ENCODE assay signal across 14 mouse cellular contexts in the genomic region with DNA sequence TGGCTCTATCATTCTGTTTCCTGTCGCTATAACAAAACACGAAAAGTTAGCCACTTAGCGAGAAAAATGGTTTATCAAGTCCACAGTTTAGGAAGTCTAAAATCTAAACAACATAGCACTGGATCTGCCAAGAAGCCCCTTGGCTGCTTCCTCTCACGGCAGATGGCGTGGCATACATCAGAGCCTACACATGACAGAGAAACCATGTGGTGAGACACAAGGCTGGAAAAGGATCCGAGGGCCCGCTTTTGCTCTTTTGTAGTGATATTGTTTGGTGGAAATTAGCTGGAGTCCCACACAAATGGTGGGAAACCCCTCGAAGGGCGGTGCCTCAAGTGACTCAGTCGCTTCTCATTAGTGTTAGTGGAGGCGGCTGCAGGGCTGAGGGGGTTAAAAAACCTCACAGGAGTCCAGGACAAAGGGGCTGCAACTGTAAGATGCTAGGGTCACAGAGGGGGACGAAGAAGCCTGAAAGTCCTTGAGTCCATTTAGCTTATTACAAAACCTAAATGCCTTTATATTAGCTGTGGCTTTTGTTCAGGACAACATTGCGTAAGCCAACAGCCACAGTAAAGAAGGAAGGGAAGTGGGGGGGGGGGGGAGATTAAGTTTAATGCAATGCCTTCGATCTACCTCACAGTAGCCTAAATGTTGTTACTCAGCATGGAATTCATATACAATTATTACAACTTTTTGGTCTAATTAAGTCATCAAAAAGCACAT. TPM values are rescaled to one million over a fixed set of nuclear protein-coding genes. Genes with fewer than 3 reads are reported as not detected.
DNase-seq lines count a peak whose midpoint lies in the region; ATAC-seq and TF ChIP-seq lines count a peak whose summit lies in the region.
"Had no signal": no experiment of that assay in that cellular context is flagged by ENCODE, and none has a peak within 500 bp of the region (broad histone marks: within the 10 kb centered on the region; RNA-seq: fewer than 3 reads in every experiment).

No protein-coding gene starts in this region.

- DNase-seq in left cerebral cortex, postnatal 4 days = peak; percentile 70
- no peak for DNase-seq in left cerebral cortex, adult 11 months (ENCODE audit: low spot score)
- peak; percentile 56 for DNase-seq in right cerebral cortex, postnatal 4 days
- DNase-seq in right cerebral cortex, adult 18-20 months = no peak
- peak; percentile 87 for DNase-seq in forebrain, postnatal 0 days
- peak; percentile 29 for DNase-seq in telencephalon, adult 2 months (ENCODE audit: low read depth, low spot score)
- DNase-seq in Muller cell, postnatal 12 days (ENCODE audit: inconsistent ontology term) = no peak
- DNase-seq: adrenal gland, postnatal 25 days; cerebellum, adult 18-20 months; heart, adult 18-20 months; heart, postnatal 4 days; kidney, adult 18-20 months had no signal

- H3K9me3 ChIP-seq in forebrain, postnatal 0 days (ENCODE audit: low read length) = no peaks in the 10 kb centered on the region
- H3K9me3 ChIP-seq: megakaryocyte, embryonic 14.5 days; stomach, embryonic 15.5 days had no signal

- no peak overlapping the region for H3K27ac ChIP-seq in forebrain, postnatal 0 days (ENCODE audit: low read depth, low read length)
- H3K27ac ChIP-seq: stomach, embryonic 15.5 days had no signal

- ATAC-seq in forebrain, postnatal 0 days = peak; percentile 72; the same call in 1 of the 2 replicates

- 20% methylated on average over 14 of the region's 14 CpGs for WGBS in forebrain, postnatal 0 days

- H3K4me3 ChIP-seq in forebrain, postnatal 0 days (ENCODE audit: low read depth, low read length) = no peak overlapping the region

- H3K36me3 ChIP-seq in forebrain, postnatal 0 days (ENCODE audit: insufficient read depth) = no peaks in the 10 kb centered on the region
- H3K36me3 ChIP-seq: stomach, embryonic 15.5 days had no signal

- H3K9ac ChIP-seq in forebrain, postnatal 0 days = no peak overlapping the region
- H3K9ac ChIP-seq: stomach, embryonic 15.5 days had no signal

- intact Hi-C loops in left cerebral cortex, postnatal 4 days (cut with DNase I) = loop anchor here (2.0 to 10.0 kb wide), 3 partner anchors 381 to 759 kb away; no protein-coding TSS in a partner anchor

- peaks cover 24% of the 10 kb centered on the region for H3K4me1 ChIP-seq in forebrain, postnatal 0 days (ENCODE audit: insufficient read depth)

- no peak for TF ChIP-seq CTCF in forebrain, postnatal 0 days (IDR thresholded peaks at IDR 0.05; ENCODE audit: low read depth)

- H3K4me2 ChIP-seq in forebrain, postnatal 0 days (ENCODE audit: low read depth) = no peak overlapping the region

- H3K27me3 ChIP-seq in forebrain, postnatal 0 days (ENCODE audit: insufficient read depth, low read length) = peaks cover 2% of the 10 kb centered on the region; the same call in 1 of the 2 replicates
- H3K27me3 ChIP-seq: stomach, embryonic 15.5 days had no signal

RNA-seq across cellular contexts. Expression of a gene that starts 3.5 kb away (rescaled TPM):
- 10 to 100 TPM; 11.5 to 12.7 TPM for total RNA-seq in left cerebral cortex, postnatal 4 days (2021)
- 12.3 and 17.4 TPM in 2 replicates for total RNA-seq in forebrain, postnatal 0 days (2014; rRNA removed)
- 10.0 and 10.5 TPM in 2 replicates for polyA plus RNA-seq in forebrain, postnatal 0 days (2015; fragmentation: Nextera tagmentation; extraction: Ambion mirVana)

RNA-seq across cellular contexts. Expression of a gene that starts 8.6 kb away (rescaled TPM):
- 10 to 100 TPM; 28.6 to 29.8 TPM for total RNA-seq in left cerebral cortex, postnatal 4 days (2021)
- 20.4 and 27.7 TPM in 2 replicates for total RNA-seq in forebrain, postnatal 0 days (2014; rRNA removed)
- polyA plus RNA-seq in forebrain, postnatal 0 days (2015; fragmentation: Nextera tagmentation; extraction: Ambion mirVana) = 40.8 and 41.4 TPM in 2 replicates

RNA-seq across cellular contexts. Expression of a gene that starts 45.4 kb away (rescaled TPM):
- 100 to 1,000 TPM; 101 to 112 TPM for total RNA-seq in left cerebral cortex, postnatal 4 days (2021)
- 107 and 113 TPM in 2 replicates for total RNA-seq in forebrain, postnatal 0 days (2014; rRNA removed)
- 66.1 and 66.6 TPM in 2 replicates for polyA plus RNA-seq in forebrain, postnatal 0 days (2015; fragmentation: Nextera tagmentation; extraction: Ambion mirVana)

Comparison
In these comparisons a context has a peak if more than half of its experiments do, and no peak if none do; other contexts are left out.
1. DNase-seq: peak in left cerebral cortex, postnatal 4 days (single experiment), right cerebral cortex, postnatal 4 days (single experiment), forebrain, postnatal 0 days (single experiment) and telencephalon, adult 2 months (single experiment); none in left cerebral cortex, adult 11 months (single experiment), right cerebral cortex, adult 18-20 months (single experiment) and Muller cell, postnatal 12 days (single experiment).